Mouse (Mus musculus) megakaryocyte, embryonic 14.5 days (primary cell): ENCODE data around the gene Vps37b.

Source experiments
- FLI1 ChIP-seq: IDR thresholded peaks from 2 replicates; pipeline ENCODE4 v1.6.1; 2012; ENCODE audit warnings: low read length, inconsistent platforms, mixed read lengths
- GATA1 ChIP-seq: IDR thresholded peaks from 3 replicates; pipeline ENCODE4 v1.6.1; 2012; ENCODE audit warnings: mixed read lengths, low read length, inconsistent platforms, borderline replicate concordance

GRCm38 (mm10) chr5:124043999-124044398 is 11.9 kb upstream of the Vps37b start:
- TF ChIP-seq GATA1, result no peak
- no peak for TF ChIP-seq FLI1
